Mouse (Mus musculus): Measurements from ENCODE around the gene Slc35b3.
A peak's percentile ranks its signal among the peaks of the same experiment; 100 is the strongest.

Slc35b3 gene

DNA sequence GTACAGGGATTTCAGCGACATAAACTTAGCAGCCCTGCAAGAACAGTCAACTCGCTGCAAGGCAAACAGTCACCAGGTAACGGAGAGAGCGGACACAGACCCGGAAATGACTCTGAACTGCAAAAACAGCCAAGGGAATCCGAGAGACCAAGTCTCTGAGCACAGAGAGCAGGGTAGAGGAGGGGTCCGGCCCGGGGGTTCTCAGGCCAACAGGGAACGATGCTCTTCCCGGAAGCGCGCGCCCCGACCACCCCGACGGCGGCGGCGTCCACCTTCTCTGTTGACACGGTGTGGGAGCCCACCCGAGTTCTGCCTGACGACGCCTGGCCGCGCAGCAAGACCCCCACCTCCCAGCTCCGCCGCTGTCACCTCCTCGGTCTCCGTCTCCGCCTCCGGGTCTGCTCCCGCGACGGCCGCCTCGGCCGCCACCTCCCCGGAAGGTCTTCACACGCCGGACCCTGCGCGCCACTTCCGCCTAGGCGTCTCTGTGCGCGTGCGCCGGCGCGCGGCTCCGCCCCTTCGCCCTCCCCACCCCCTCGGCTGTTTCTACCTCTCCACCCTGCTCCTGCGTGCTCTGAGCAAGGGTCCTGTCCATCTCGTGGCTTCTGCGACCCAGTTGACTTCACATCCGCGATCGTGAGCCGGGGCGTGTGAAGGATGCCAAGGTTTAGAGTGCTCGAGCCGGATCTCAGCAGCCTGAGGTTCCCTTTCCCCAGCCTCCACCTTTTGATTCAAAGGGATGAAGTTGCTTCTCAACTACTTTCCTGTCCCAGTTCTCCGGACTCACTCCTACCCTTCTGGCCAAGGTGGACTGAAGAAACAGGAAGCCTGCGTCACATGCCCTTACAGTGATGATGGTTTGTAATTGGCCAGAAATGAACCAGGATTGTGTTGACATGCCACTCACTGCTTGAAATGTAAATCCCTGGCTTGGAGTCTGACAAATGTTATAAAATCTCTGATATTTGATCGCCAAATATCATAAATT is at the start of gene Slc35b3:
TSS of gene Slc35b3 (minus strand) at position 813 of the 988 bp plus-strand sequence.
- peak; percentile 52 for DNase-seq (ENCODE audit: low read depth, low spot score)

DNA sequence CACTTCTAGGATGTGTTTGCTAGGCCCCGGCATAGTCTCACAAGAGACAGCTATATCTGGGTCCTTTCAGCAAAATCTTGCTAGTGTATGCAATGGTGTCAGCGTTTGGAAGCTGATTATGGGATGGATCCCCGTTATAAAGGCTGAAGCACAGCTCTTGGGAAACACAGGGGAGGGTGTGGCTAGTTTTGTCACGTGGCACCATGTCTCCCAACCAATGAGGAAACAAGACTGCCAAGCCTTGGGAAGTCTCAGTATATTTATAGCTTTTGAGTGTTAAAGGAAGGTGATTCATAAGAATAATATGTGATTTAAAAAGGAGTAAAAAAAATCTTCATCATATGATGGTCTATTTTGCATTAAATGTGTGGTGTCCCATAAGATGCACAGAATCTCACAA is 49.6 kb upstream of the Slc35b3 start:
- no peak for DNase-seq (ENCODE audit: low read depth, low spot score)

DNA sequence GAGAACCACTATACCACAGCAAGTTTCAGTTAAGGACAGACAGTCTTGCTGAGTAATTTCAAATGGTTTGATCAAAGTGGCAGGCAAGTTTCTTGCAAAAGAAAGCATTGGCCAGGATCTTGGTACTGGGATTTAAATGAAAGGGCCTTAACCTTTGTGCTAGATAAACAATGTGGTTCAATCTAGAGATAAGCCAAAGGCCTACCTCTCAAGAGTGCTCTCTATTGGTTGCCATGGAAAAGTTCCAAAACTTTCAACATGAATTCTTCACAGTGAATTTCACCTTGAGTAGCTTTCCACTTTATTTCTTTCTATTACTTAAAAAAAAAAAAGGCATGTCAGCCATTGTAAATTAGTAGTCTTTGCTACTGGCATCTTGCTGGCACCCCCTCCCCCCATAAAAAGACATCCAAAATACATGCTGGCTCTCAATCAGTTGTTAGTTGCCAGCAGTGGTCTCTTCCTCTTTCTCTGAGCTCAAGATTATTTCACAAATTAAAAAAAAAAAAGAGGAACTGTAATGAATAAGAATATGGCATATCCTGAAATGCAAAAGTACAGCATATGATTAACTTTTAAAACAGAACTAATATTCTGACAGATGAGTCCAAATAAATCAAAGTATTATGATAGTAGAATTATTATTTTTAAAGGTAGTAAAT is 42.6 kb upstream of the Slc35b3 start:
- no peak for DNase-seq (ENCODE audit: low read depth, low spot score)

DNA sequence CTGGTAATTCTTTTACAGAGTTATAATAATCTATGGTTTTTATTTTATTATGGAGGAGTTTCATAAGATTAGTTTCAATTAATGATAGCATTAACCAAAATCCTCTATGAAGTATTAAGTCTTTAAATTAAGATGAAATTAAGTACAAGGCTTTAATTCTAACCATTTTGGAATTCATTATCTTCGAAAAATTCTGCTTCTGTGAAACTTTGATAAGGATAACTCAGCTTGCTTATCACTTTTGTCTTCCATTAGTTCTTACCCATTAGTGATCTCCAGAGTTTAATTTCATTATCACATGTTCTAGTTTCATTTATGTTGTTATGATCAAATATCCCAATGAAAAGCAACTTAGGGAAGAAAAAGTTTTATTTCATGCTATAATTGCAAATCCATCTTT is 41.7 kb upstream of the Slc35b3 start:
- no peak for DNase-seq (ENCODE audit: low read depth, low spot score)

DNA sequence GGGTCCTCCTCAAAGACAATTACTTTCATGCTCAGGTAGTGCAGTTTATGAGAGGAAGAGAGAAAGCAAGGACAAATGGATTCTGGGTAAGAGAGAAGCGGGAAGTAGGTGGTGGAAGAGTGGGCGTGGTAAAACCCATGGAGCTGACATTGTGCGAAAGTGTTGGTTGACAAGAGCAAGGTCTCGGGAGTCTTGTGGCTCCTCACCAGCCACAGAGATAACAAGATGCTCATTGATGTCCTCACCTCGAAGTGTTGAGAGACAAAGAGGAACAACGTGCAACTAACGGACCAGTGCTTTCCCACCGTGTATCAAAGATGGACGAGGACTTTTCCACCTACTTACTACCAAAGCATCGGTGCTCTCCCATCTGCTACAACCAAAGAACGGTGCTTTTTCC is 40.8 kb upstream of the Slc35b3 start:
- no peak for DNase-seq (ENCODE audit: low read depth, low spot score)

DNA sequence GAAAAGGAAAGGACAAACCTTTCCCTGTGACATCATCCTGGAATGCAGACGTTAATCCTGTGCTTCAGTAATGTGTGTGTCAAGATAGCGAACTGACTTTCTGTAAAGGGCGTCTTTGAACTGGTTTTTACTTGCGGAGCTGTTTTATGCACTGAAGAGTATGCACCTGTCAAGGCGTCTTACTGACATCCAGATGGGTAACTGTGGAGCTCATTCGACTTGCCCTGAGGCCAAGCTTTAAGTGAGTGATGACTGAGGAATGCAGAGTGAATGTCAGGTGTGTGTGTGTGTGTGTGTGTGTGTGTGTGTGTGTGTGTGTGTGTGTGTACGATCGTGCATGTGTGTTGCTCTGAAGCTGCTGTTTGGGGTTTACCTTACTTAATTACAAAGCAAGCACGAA is 38.3 kb upstream of the Slc35b3 start:
- no peak for DNase-seq (ENCODE audit: low read depth, low spot score)

DNA sequence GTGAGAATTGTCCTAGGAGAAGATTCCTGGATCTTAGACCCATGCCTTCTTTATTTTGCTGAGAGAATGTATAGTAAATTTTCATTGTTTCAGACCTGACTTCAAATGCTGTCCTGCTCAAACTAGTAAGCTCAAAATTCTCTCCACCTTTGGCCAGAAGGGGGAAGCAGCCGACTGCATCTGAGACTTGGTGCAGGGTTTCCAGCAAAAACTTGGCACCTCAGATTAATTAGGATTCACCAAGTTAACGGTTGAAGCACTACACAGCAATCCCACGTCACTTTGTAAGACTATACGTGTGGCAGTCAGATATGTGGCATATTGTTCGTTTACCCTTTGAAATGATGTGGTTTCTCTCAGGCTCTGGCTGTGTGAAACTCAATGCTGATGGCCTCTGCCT is 31.9 kb upstream of the Slc35b3 start:
- peak; percentile 21 for DNase-seq (ENCODE audit: low read depth, low spot score)

DNA sequence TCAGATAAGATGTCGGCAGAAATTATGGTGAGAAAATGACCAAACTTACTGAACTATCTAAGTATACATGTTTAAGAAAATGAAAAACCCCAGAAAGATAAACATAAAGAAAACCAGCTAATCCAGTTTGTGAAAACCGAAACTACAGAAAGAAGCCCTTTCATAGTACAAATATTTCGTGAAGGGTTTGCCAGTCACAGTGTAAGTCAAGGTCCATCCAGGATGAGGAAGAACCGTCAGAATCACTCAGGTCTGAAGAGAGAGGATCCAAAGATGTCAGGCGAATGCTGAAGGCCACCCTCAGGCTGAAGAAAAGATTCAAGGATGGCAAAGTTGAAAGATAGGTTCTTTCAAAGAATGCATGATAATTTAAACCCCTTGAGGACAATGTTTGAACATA is 23.1 kb upstream of the Slc35b3 start:
- no peak for DNase-seq (ENCODE audit: low read depth, low spot score)

DNA sequence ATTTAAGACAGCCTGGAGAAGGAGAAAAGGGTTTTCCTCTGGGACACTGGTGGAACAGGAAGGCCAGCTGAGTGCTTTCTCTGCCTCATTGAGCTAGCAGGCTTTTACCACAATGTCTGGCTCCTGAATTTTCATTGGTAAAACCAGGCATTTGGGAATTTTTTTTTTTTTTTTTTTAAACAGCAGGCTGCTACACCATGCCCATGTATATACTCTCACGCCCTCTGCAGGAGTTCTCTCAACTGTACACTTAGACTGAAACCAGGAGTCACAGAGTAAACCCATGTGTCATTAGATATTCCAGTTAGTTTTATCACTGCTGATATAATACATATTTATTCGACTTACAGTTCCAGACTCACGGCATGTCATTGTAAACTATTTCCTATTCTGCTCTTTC is 20.2 kb upstream of the Slc35b3 start:
- no peak for DNase-seq (ENCODE audit: low read depth, low spot score)

DNA sequence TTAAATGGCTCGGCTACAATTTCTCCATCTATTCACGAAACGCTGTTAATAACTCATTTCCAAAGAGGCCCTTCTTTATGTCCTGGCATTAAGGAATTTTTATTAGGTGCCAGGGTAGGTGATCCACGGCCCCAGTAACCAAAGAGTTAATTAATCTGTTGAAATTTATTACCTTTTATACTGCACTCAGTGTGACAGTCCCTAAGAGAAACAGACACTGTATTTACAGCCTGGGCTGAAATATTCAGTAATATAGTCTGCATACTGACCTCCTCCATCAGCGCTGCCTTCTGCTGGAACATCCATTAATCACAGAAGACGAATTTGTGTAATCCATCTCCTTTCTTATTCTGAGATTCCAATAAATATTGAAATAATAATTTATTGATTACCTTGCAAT is 16.3 kb upstream of the Slc35b3 start:
- no peak for DNase-seq (ENCODE audit: low read depth, low spot score)

DNA sequence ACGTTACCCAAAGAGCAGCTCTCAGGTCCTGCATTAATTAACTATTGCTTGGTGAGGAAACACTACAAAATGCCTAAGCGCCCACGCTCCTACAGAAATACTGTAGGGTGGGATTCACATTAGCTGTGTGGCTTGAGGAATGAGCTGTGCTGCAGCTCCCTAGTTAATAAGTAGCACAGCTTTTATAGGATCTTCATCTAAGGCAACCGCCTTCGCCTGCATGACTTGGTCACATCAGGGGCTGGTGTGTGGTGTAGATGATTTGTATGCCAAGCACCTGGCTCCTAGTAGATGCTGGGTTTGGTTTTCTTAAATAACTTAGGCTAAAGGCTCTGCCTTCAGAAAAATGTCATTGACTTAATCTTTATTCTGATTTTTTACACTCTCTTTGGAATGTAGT is 15.2 kb upstream of the Slc35b3 start:
- no peak for DNase-seq (ENCODE audit: low read depth, low spot score)

DNA sequence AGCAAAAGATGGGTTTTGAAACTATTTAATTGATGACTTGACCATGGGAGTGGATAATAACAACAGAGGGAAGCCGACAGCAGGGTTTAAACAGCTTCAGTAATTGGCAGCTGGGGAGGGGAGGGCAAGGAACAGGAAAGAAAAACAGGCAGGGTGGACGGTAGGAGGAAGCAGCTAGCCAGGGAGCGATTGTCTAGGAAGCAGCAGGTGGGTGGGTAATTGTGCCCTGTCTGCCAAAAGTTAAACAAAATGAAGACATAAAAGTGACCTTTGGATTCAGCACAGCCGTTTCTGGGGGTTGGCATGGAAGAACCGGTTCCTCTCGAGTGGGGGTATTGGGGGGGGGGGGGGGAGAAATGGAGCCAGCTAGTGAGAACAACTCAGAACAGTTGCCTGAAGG is 11.9 kb upstream of the Slc35b3 start:
- DNase-seq (ENCODE audit: low read depth, low spot score), result no peak

DNA sequence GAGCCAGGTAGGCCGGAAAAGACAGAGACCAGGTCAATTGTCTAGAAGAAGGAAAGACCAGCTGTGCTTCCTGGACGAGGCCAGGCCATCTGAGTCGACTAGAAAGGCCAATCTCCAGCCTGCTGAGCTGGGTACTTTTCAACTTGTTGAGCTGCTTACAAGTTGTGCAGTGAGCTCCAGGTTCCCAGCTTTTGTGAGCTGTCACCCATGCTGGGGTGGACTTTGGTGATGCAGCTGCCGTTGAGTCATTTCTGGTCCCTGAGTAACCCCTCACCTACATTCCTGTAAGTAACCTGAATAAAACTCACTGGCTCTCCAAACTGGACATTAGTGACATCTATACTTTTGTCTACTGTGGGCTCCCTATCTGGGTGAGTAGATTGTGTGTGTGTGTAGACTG is 10.4 kb upstream of the Slc35b3 start:
- no peak for DNase-seq (ENCODE audit: low read depth, low spot score)

DNA sequence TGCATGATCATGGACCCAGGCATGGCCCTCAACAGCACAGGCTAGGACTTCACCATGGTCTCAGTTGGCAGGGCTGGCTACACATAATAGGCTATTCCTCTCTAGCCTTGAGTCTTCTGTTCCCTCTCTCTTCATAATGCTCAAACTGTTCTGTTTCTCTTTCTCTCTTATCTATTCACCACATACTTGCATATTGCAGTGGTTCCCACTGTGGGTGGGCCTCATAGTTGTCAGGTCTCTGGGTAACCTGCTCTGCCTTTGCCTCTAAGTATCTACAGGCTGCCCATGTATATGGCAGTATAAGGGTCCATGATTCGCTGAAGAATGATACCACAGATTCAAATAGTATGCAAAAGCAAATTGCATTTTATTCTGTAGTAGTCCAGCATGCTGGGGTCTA is 6.8 kb upstream of the Slc35b3 start:
- DNase-seq (ENCODE audit: low read depth, low spot score), result no peak

DNA sequence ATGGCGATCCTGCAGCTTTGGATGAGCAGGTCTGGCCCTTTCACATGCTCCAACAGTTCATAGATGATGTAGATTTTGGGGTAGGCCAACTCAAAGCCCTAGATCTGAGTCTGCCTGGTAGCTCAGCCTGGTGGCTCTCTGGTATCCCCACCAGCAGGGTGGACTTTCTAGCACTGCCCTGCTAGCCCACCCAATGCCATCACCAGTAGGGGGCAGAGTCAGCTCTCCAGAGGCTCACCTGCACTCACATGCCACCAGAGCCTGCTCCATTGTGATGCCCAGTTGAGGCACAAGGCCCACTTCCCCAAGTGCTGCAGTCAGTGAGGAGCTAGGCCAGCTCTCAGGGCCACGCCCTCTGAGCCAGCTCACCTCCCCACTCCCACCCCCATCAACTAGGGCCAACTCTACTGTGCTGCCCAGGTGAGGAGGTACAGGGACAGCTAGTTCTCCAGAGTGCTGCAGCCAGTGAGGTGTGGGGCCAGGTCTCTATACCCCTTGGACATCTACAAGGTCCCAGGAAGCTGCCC is 6.3 kb upstream of the Slc35b3 start:
- no peak for DNase-seq (ENCODE audit: low read depth, low spot score)

DNA sequence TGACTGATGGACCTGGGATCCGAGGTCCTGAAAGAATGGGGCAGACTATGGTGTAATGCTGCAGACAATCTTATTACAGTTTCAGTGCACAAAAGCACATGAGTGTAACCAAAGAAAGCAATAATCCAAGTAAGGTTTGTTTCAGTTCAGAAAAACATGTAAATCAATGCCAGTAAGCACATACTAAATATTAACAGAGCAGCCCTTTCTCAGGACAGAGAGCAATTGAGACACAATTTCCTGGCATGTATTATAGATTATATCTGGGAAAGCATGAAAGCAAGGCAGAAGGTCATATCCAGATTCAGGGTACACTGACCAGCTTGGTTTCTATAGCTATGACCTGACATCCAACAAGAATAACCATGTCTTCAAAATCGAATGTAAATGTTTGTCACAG is 2.1 kb upstream of the Slc35b3 start:
- DNase-seq (ENCODE audit: low read depth, low spot score), result no peak

DNA sequence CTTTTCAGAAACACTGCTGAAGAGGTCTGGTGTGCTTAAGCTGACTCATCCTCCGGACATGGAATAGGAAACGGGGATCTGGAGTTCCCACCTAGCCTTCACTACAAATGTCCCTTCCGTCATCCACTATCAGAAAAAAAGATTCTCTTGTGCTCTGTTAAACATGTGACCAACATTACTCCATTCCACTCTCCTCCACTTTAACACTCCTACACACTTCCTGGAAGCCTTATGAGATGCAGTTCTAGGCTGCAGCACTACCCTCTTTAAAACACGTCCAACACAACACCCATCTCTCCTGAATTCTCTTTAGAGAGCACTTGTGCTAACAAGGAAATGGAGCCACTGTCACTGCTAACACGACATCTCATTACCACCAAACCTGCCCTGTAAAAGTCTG is 2.6 kb downstream of the Slc35b3 start:
- DNase-seq (ENCODE audit: low read depth, low spot score), result peak; percentile 40

DNA sequence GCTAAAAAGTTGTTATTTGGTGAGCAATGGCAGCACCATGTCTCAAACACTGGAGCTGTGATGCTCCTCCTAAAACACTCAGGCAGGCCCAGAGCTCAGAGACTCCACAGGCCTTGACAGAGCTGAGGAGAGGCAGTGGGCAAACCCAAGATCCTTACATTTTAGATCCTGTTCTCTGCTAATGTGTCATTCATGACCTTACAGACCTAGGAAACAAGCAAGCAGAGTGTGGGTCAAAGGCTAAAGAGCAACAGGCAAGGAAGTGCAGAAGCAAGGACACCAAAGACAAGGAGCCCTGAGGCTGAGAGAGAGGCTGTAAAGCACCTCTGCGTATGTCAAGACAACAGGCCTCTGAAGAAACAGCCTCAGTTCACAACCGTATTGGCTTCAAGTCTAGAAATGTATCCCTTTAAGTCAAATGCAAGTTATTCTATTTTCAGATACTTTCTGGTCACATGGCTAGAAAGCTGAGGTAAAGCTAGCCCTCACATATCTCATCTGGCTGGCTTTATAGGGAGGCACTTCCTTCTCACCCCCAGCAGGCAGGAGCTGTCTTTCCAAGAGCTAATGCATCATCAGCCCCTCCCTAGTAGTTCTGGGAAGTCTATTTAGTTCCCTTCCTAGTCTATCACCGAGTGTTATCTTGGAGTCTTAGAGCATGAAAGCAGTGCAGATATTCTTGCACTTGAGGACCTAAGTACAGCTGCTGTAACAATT is 14.2 kb downstream of the Slc35b3 start:
- DNase-seq (ENCODE audit: low read depth, low spot score), result no peak

DNA sequence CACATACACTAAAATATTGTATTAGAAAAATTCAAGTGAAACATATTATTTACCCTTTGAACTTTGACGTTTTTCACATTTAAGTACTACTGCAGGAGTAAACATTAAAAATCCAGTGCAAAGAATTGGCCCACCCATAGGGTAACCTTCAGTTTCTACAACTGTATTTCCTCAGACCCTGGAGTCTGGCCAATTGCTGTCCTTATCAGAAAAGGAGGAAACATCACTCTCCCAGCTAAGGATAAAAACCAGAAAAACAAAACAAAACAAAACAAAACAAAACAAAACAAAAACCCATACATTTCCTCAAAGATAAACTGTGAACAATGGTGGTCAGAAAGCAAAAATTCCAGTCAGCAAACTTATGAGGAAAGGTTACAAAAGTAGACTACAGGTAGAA is 14.9 kb downstream of the Slc35b3 start:
- DNase-seq (ENCODE audit: low read depth, low spot score), result no peak

DNA sequence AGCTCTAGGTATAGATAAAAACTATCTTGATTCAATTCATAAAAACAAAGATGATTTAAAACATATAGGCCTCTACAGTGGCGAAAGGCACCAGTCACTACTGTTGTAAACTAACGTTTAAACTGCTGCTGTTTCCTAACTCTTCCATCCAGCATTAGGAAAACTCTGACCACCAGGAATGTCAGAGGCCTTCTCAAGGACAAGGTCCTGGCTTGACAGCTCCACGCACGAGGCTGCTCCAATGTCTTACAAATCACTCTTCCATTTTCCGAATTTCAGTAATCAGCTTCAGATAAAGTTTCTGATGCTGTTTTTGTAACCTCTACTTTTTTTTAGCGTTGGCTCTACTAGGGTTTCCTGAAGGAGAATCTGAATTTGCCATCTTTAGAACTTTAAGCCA is 15.7 kb downstream of the Slc35b3 start:
- DNase-seq (ENCODE audit: low read depth, low spot score), result no peak

DNA sequence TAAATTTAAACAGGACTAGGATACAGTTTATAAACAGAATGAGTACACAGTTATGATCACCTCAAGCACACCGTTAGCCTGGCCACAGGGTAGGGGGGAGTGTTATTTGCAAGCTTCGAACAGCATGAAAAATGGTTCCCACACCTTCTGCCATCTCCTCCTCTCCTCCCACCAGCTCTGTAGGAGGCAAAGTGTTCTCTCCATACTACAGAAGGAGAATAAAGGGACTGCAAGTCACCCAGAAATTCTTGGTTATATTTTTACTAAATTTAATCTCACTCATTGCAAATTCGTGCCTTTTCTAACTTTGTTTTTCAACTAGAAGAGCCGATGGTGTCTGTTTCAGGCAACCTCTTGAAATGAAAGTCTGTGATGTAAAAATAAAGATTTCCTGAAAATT is 18.9 kb downstream of the Slc35b3 start:
- DNase-seq (ENCODE audit: low read depth, low spot score), result peak; percentile 50

DNA sequence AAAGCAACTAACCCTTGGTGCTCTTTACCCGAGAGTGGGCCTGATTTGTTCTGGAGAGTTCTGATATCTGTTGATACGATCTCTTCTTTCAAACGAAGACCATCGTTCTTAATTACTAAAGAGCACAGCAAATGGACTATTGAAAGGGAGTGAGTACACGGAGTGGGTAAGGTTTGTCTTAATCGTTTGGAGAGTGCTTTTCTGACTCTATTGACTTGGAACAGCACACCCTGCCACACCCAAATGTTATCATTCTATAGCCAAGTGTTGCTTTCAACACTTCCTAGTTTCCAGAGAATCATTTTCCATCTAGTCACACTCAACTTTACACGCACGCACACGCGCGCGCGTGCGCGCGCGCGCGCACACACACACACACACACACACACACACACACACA is 19.4 kb downstream of the Slc35b3 start:
- no peak for DNase-seq (ENCODE audit: low read depth, low spot score)

All from telencephalon, adult 2 months (tissue).